Mouse (Mus musculus) spleen, postnatal 14 days (tissue): ENCODE data around the gene Pip4k2c.
"Not testable (repeated sequence)": the region's sequence is repeated elsewhere in the genome, so short reads cannot be mapped to it uniquely, and the experiment has no call there.

Experiments used
- DNase-seq, 2 experiments: peaks; one replicate each; pipeline ENCODE4 v3.0.0; 2021 to 2022; ENCODE audit warnings: low spot score in 2 of 2

The Pip4k2c gene

GRCm38 (mm10) chr10:127170837-127171272 lies 40.5 kb downstream of the Pip4k2c start:
- peak; percentile 65 to 79 for DNase-seq

GRCm38 (mm10) chr10:127170002-127170401 lies 41.4 kb downstream of the Pip4k2c start:
- peak in 1 of 2 experiments; percentile 19 for DNase-seq

- DNase-seq = peak in 1 of 2 experiments; percentile 6
Measured at GRCm38 (mm10) chr10:127167614-127168192, 43.7 kb downstream of the Pip4k2c start.

- DNase-seq = peak in 1 of 2 experiments; percentile 6
Measured at GRCm38 (mm10) chr10:127166771-127167613, 44.4 kb downstream of the Pip4k2c start.

- peak in 1 of 2 experiments; percentile 5 for DNase-seq
Measured at GRCm38 (mm10) chr10:127166404-127166715, 45.0 kb downstream of the Pip4k2c start.

DNA sequence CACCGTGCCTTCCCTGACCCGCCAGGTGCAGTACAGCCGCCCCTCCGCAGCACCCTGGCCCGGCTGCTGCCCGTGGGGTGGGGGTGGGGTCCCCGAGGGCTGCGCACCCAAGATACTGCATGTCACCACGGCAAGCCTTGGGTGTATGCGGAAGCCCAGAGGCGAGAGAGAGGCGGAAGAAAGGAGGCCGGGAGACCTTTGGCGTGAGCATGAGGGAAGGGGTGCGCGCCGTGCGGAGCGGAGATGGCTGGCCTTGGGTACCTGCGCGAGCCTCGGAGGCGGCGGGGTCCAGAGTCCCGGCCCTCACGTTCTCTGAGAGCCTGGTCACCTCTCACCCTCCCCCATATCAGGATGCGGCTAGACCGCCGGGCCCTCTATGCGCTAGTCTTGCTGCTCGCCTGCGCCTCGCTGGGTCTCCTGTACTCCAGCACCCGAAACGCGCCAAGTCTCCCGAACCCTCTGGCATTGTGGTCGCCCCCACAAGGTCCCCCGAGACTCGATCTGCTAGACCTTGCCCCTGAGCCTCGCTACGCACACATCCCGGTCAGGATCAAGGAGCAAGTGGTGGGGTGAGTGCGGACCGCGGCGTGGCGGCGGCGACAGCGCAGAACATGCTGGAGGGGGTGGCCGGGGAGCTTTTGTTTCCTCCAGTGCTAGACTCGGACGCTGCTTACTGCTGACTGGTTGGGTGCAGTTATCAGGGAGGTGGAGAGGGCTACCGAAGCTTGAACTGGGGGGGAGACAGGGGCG lies 45.6 kb downstream of the Pip4k2c start:
- DNase-seq = peak; percentile 51

- DNase-seq = no peak
Measured at GRCm38 (mm10) chr10:127165354-127165653, 46.1 kb downstream of the Pip4k2c start.

DNA sequence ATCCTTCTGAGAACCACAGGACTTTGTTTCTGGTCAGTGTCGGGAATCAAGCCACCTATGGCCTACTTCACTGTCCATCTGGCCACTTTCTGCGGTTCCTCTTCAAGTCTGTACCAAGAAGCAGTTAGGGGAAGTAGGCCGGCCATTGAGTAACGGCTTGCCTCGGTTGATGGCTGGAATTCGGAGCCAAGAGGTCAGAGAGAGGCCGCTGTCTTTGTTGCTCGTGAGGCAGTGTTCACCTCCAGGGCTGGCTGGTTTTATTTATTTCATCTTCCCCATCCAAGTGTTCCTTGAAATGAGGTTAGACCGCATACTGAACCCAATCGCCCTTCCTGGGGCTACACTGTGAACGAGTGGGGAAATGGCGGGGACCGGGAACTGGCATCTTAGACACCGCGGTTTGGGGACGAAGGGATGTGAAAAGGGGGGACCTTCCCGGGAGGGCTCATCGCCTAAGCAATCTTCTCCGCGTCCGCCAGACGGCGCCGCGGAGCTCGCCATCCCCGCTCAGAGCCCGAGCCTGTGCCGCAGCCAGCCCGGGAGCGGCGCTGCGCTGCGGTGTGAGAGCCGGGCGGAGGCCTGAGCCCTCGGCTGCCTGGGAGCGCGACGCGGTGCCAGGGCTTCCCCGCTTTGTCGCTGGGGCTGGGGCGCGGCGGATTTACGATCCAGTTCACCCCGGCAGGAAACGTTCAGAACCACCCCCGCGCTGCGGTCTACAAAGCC lies 46.6 kb downstream of the Pip4k2c start, which contains the start of gene B4galnt1:
B4galnt1 (plus strand) TSS at position 595 of the 723 bp plus-strand sequence.
- peak; percentile 64 to 74 for DNase-seq

DNA sequence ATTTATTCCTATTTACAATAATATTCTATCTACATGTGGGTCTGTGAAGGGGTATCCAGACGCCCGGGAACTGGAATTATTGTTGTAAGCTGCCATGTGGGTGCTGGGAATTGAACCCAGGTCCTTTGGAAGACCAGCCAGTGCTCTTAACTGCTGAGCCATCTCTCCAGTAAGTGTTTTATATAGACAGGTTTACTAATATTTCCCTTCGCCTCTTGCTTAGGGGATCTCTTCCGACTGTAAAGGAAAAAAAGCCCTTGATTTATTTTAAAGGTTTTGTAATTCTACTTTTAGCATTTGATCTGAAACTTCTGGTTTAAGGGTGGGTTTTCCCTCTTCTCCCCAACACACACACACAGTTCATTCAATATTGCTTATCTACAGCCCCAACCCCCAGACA lies 47.2 kb downstream of the Pip4k2c start:
- no peak for DNase-seq

GRCm38 (mm10) chr10:127162771-127163261 lies 48.6 kb downstream of the Pip4k2c start:
- peak in 1 of 2 experiments; percentile 7 for DNase-seq

GRCm38 (mm10) chr10:127160728-127161127 lies 50.7 kb downstream of the Pip4k2c start:
- no peak for DNase-seq

GRCm38 (mm10) chr10:127160081-127160480 lies 51.3 kb downstream of the Pip4k2c start:
- DNase-seq = no peak

DNA sequence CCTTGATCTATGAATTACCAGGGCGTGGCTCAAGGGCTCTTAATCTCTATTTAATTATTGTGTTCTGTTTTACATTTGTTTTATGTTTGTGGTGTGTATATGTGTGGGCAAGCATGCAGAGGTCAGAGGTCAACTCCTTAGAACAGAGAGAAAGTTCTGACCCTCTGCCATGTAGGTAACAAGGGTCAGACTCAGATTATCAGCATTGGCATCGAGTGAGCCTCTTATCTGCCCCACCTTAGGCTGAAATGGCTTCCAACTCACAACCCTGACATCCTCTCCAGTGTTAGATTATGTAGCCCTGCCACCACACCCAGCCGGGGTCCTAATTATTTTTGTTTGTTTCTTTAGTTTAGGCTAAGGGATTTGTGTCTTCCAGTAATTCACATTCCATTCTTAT lies 52.9 kb downstream of the Pip4k2c start:
- no peak for DNase-seq

GRCm38 (mm10) chr10:127156511-127156910 lies 54.9 kb downstream of the Pip4k2c start:
- DNase-seq = no peak

GRCm38 (mm10) chr10:127156089-127156488 lies 55.3 kb downstream of the Pip4k2c start:
- DNase-seq = no peak

DNA sequence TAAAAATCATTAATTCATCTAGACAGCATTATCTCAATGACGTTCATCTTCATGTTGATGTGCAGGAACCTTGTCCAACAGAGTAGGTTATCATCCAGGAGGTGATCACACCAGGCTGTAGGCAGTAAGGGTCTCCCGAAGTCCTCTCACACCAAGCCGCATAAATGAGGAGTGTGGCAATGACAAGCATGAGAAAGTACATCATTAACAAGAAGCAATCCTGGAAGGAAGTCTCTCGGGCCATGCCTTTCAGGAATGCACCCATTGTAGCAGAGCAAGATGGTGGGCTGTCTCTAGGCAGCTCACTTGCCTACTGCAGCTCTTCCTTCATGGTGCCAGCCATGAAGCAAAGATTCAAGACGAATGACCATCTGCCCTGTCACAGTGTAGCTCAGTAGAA lies 56.7 kb downstream of the Pip4k2c start:
- DNase-seq = no peak

DNA sequence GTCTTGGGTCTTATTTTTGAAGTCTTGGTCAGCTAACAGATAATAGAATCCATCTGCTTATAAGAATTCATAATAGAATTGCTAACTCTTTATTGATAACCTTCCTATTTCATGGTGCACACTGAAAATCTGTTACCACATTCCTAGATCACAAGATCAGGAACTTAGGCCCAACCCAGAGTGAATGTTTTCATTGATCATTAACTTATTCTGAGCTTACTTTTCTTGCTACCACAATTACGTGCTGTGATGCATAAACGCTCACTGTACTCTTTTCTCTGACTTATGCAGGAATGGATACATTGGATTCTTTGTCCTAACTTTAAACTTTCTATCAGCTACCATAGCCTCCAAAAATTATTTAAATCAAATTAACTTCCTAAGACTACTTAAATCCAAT lies 57.1 kb downstream of the Pip4k2c start:
- no peak for DNase-seq

DNA sequence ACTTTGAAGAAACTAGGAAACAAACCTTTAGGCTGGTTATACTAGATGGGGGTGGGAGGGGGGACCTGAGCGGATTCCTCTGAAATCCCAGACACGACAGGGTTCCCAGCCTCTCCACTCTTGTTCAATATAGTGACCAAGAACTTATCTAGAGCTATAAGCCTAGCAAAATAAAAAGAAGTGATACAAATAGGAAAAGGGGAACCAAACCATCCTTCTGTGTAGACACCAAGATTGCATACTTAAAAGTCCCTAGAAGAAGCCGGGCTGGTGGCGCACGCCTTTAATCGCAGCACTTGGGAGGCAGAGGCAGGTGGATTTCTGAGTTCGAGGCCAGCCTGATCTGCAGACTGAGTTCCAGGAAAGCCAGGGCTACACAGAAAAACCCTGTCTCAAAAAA lies 58.1 kb downstream of the Pip4k2c start:
- no peak for DNase-seq

DNA sequence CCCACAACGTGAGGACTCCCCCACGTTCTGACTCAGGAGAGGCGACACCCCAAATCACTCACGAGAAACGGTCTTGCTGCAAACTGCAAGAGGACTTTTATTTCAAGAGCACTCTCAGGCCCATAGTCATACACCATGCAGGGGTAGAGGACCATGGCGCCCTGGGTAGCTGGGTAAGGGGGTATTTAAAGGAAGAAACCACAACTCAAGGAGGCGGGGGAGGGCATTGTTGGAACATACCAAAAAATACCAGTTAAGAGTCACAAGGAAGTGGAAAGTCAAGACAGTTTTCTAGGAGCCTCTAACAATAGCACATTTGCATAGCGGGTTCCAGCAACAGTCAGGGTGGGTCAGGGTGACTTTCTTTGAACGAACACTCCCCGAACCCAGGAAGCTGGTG lies 58.8 kb downstream of the Pip4k2c start:
- DNase-seq = not testable (repeated sequence)

GRCm38 (mm10) chr10:127151233-127151632 lies 60.2 kb downstream of the Pip4k2c start:
- not testable (repeated sequence) for DNase-seq

DNA sequence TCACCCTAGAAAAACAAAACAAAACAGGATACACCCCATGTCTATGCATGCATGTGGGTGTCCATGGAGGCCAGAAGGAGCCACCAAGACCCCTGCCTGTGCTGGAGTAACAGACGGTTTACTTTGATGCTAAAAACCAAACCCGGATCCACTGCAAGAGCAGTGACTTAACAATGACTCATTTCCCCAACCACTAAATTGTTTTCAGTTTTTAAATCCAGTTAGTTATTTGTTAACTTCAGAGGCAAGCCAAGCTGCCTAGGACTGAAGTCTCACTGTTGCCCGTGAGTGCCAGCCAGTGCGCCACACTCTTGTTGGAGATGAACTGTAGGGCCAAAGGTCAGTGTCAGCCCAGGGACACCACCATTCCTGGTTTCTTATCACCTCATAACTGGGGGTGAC lies 60.9 kb downstream of the Pip4k2c start:
- DNase-seq = no peak

DNA sequence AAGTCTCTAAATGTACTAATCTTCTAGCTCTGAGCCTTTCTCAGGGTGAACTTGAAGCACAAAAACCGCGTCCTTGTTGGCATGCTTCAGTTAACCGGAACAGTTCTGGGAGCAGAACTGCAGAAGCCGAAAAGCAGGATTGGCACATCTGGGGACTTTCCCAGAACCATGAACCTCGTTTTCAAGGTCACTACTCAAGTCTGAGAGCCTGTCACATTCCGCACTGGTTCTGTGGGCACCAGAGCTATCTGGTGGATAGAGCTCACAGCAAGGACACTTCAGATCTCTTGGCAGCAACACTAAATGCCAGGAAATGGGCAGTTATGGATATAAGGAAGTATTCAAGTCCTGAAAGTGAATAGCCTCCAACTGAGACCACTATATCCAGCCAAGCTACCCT lies 64.2 kb downstream of the Pip4k2c start:
- no peak for DNase-seq
